Mouse (Mus musculus) heart, embryonic 10.5 days (tissue): ENCODE results near the gene Atp5mpl. TPM values are rescaled to one million over a fixed set of nuclear protein-coding genes. Genes with fewer than 3 reads are reported as not detected.

Experiments used
- DNase-seq: peaks from one replicate; pipeline ENCODE4 v3.0.0-alpha.2; 2017; ENCODE audit warnings: low spot score
- H3K27ac ChIP-seq: fragments of 300-500 bp; sonication (generic); 2 replicates; pipeline ENCODE4 v1.5.1; 2016; ENCODE audit warnings: mild to moderate bottlenecking
- H3K27me3 ChIP-seq: fragments of 300-500 bp; sonication (generic); 2 replicates; pipeline ENCODE4 v1.6.1; 2016; ENCODE audit warnings: mild to moderate bottlenecking; ENCODE audit not compliant: poor library complexity, insufficient read depth, severe bottlenecking
- H3K36me3 ChIP-seq: fragments of 300-500 bp; sonication (generic); 2 replicates; pipeline ENCODE4 v1.6.1; 2016; ENCODE audit warnings: mild to moderate bottlenecking, moderate library complexity
- H3K4me1 ChIP-seq: fragments of 300-500 bp; sonication (generic); 2 replicates; pipeline ENCODE4 v1.6.1; 2016; ENCODE audit warnings: mild to moderate bottlenecking
- H3K4me3 ChIP-seq: fragments of 300-500 bp; sonication (generic); 2 replicates; pipeline ENCODE4 v1.5.1; 2016; ENCODE audit warnings: mild to moderate bottlenecking, moderate library complexity
- H3K9me3 ChIP-seq: fragments of 300-500 bp; sonication (generic); 2 replicates; pipeline ENCODE4 v1.6.1; 2016; ENCODE audit warnings: mild to moderate bottlenecking, moderate library complexity
- WGBS: fragments of 180-500 bp; shearing (Covaris S2); methylation state at CpG from one replicate; pipeline ENCODE4 v1.1.7; 2016; 5-methylcytosine and 5-hydroxymethylcytosine counted together
- polyA plus RNA-seq: library from polyadenylated mRNA; unstranded; fragments of >200 nt; fragmentation: Nextera tagmentation; extraction: Ambion mirVana; gene quantifications from 2 replicates; pipeline ENCODE4 v1.2.1, GENCODE M21; 2016

The Atp5mpl gene
- polyA plus RNA-seq, 1 experiment from 2014 or later: 847 TPM

- Histone ChIP-seq H3K27me3 (peaks cover 7% of the 10 kb centered on the region; the same call in 1 of the 2 replicates), H3K4me3 (no peak overlapping the region), H3K36me3 (no peaks in the 10 kb centered on the region), H3K9me3 (no peaks in the 10 kb centered on the region), H3K27ac (peak overlapping the region; percentile 42; the same call in 1 of the 2 replicates), H3K4me1 (peaks cover 29% of the 10 kb centered on the region)
- no peak for DNase-seq
- 43% methylated on average over 9 of the region's 9 CpGs for WGBS
Observed at GRCm38 (mm10) chr12:111920046-111920445, 46.7 kb downstream of the Atp5mpl start.

GRCm38 (mm10) chr12:111916514-111917217 lies 50.1 kb downstream of the Atp5mpl start:
- no peak overlapping the region for H3K4me3 ChIP-seq
- H3K4me1 ChIP-seq: peaks cover 38% of the 10 kb centered on the region
- DNase-seq: no peak
- WGBS: 49% methylated on average over 12 of the region's 12 CpGs
- peaks cover 7% of the 10 kb centered on the region; the same call in 1 of the 2 replicates for H3K27me3 ChIP-seq
- H3K27ac ChIP-seq: peak overlapping the region; percentile 56; the same call in 1 of the 2 replicates
- H3K36me3 ChIP-seq: no peaks in the 10 kb centered on the region
- no peaks in the 10 kb centered on the region for H3K9me3 ChIP-seq

GRCm38 (mm10) chr12:111915781-111916180 lies 51.0 kb downstream of the Atp5mpl start:
- Histone ChIP-seq H3K27ac (peak overlapping the region; percentile 56; the same call in 1 of the 2 replicates), H3K9me3 (no peaks in the 10 kb centered on the region), H3K27me3 (peaks cover 7% of the 10 kb centered on the region; the same call in 1 of the 2 replicates), H3K36me3 (no peaks in the 10 kb centered on the region), H3K4me3 (no peak overlapping the region), H3K4me1 (peaks cover 38% of the 10 kb centered on the region)
- no peak for DNase-seq
- 82% methylated on average over 6 of the region's 6 CpGs for WGBS

- Histone ChIP-seq H3K9me3 (no peaks in the 10 kb centered on the region), H3K4me1 (peaks cover 26% of the 10 kb centered on the region), H3K4me3 (no peak overlapping the region), H3K27ac (peak overlapping the region; percentile 57), H3K27me3 (peaks cover 18% of the 10 kb centered on the region), H3K36me3 (no peaks in the 10 kb centered on the region)
- DNase-seq: no peak
- 27% methylated on average over 3 of the region's 3 CpGs for WGBS
Observed at GRCm38 (mm10) chr12:111914031-111914430, 52.7 kb downstream of the Atp5mpl start.

GRCm38 (mm10) chr12:111912802-111913201 lies 54.0 kb downstream of the Atp5mpl start:
- no peak overlapping the region for H3K4me3 ChIP-seq
- H3K27me3 ChIP-seq: peaks cover 20% of the 10 kb centered on the region
- H3K4me1 ChIP-seq: peaks cover 31% of the 10 kb centered on the region
- no peaks in the 10 kb centered on the region for H3K9me3 ChIP-seq
- no peaks in the 10 kb centered on the region for H3K36me3 ChIP-seq
- DNase-seq: no peak
- no peak overlapping the region for H3K27ac ChIP-seq
- 87% methylated on average over 7 of the region's 7 CpGs for WGBS

GRCm38 (mm10) chr12:111911796-111912195 lies 55.0 kb downstream of the Atp5mpl start:
- Histone ChIP-seq H3K4me3 (no peak overlapping the region), H3K36me3 (no peaks in the 10 kb centered on the region), H3K27ac (no peak overlapping the region), H3K4me1 (peaks cover 29% of the 10 kb centered on the region), H3K27me3 (peaks cover 20% of the 10 kb centered on the region), H3K9me3 (no peaks in the 10 kb centered on the region)
- WGBS: 80% methylated on average over 2 of the region's 2 CpGs
- DNase-seq: peak; percentile 54

Other genes with a start within 250 kb of the Atp5mpl start
- 109 and 116 TPM in 2 replicates for gene Klc1, start 208.1 kb downstream of the Atp5mpl start, polyA plus RNA-seq
- gene Xrcc3, start 153.1 kb downstream of the Atp5mpl start, polyA plus RNA-seq: 10.5 and 13.8 TPM in 2 replicates
- gene Zfyve21, start 152.8 kb downstream of the Atp5mpl start, polyA plus RNA-seq: 104 and 109 TPM in 2 replicates
- gene Ppp1r13b, start 58.9 kb downstream of the Atp5mpl start, polyA plus RNA-seq: 13.6 and 16.8 TPM in 2 replicates
- 0.28 and 0.54 TPM in 2 replicates for gene Tdrd9, start 4.6 kb upstream of the Atp5mpl start, polyA plus RNA-seq
- gene Rd3l, start 14.3 kb upstream of the Atp5mpl start, polyA plus RNA-seq: 0.26 and 0.42 TPM in 2 replicates
- 1.5 and 1.7 TPM in 2 replicates for gene Aspg, start 139.7 kb upstream of the Atp5mpl start, polyA plus RNA-seq
- gene Kif26a, start 179.2 kb upstream of the Atp5mpl start, polyA plus RNA-seq: 1.0 and 2.1 TPM in 2 replicates